Mouse (Mus musculus) telencephalon, adult 2 months (tissue): ENCODE results near the gene Tent2.

ENCODE experiments used
- DNase-seq: peaks from one replicate; pipeline ENCODE4 v3.0.0-alpha.2; 2011; ENCODE audit warnings: low read depth, low spot score

Tent2 gene

DNA sequence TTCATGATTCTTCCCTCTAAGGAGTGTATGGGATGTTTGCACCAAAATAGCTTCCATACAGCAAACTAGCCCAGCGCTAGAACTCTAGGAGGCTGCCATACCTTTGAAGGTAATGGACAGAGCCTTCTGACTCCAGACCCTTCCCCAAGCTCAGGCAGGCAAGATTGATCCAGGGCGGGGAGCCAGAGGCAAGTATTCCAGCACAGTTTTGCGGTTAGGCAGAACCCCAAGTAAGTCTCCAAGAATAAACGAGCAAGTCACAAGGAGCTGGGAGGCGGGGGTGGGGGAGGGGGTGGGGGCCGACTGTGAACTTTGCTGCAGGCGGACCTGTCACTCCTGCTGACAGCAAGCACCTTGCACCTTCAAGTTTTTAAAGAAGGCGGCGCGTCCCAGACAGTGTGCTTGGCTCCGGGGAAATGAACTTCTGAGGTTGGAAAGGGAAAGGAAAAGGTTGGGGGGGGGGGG is 48.3 kb downstream of the Tent2 start:
- DNase-seq, result no peak

DNA sequence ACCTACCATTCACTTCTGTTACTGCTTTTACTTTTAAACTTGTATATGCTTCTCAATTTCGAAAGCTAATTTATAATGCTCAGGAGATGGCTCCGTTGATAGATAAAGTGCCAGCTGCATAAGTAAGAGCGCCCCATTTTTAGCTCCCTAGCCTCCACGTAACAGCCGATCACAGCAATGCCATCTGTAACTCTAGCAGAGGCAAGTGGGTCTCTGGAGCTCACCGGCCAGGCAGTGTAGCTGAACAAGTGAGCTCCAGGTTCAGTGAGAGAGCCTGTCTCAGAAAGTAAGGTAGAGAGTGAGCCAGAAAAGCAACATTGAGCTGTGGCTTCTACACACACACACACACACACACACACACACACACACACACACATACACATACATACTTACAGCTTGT is 51.0 kb downstream of the Tent2 start:
- DNase-seq, result no peak

DNA sequence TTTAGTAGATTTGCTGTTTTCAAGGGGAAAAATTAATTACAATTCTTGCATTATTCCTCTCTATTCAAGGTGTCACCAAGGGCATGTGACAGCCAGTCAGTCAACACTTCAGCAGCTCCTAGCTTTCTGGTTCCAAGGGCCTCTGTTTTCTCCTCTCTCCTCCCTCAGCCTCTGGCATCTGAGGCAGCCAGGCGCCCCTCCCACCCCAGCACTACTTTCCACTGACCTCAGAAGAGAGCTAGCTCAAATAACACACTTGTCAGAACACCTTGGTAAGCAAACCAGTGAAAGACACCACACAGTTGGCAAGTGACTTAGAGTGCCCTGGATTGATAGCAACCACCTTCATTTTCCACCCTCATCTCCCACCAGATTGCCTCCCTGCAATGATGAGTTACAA is 54.1 kb downstream of the Tent2 start:
- DNase-seq, result no peak

DNA sequence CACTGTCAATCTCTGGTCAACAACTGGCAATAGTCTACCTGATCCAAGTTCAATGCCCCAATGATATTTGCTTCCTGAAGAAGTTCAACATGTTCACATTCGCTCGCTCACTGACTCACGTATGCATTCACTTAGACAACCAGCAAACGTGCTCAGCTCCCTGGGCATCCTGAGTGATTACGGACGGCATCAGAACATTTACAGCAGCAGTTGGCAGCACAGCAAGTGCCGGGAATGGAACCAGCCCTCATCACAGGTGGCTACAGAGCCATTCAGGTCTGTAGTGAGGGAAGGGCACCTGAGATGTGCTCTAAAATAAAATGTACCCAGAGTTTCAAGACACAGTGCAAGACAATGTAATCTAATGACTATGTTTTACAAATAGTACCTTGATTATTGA is 55.1 kb downstream of the Tent2 start:
- no peak for DNase-seq

DNA sequence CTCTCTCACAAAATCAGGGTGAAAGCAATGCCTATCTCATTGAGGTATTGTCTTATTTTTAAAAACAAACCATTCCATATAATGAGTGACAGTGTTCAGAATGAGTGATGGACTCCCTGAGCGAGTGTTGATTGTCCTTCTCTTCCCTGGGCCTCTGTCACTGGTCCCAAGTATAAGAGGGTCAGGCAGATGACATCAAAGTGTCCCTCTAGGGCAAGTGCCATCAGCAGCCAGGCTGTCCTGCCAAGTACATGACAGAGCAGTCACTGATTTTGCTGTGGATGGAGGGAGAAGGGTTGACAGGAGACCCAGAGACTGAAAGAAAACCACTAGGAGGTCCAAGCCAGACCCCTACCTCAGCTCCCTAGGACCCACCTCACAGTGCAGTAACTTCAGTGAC is 55.9 kb downstream of the Tent2 start:
- no peak for DNase-seq

DNA sequence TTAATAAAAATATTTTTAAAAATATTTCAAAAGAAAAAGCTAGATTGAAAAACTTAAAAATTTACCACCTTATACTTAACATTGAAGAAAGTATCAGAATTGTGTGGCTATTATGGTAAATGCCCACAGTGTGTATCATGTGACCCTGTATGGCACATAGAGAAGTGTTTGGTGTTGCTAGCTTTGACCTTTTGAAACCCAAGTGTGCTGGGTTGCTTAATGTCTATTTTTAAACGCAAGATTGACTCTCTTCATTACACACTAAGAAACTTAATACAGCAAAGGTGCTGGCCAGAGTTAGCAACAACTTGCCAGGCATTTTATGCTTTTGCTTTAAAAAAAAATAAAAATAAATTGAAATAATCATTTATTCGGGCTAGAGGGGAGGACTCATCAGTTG is 56.7 kb downstream of the Tent2 start:
- no peak for DNase-seq

DNA sequence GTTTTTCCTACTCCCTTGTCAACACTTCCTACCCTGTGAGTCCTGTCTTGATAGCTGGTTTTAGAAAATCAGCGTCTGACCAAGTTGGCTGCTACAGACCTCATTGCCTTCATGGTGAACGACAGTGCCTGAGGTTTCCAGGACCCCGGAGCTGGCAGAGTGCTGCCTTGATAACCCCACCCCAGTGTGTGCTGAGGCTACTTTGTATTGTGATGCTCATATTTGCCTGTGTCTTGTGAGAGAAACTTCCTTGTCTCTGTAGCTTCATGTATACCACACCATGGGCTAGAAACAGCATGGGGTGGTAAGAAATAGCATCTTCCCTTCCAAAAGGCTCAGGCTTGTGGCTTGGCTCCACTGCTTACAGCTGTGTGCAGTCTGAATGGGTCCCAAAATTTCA is 61.5 kb downstream of the Tent2 start:
- no peak for DNase-seq

DNA sequence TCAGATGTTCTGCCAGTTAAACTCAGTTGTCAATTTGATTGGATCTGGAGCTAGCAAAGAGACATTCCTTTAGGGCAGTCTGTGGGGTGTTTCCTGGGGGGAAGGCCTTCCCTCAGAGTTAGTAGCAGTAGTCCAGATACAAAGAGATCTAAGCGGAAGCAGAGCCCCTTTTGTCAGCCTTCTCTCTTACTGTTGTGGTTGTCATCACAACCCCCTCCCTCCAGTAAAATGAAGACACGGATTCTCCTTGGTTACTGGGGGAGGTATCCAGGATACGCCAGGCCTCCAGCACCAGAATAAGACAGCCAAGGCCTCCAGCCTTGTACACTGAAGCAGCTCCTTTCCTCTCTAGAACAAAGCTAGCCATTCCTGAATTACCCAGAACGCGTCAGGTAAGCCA is 63.2 kb downstream of the Tent2 start:
- no peak for DNase-seq

DNA sequence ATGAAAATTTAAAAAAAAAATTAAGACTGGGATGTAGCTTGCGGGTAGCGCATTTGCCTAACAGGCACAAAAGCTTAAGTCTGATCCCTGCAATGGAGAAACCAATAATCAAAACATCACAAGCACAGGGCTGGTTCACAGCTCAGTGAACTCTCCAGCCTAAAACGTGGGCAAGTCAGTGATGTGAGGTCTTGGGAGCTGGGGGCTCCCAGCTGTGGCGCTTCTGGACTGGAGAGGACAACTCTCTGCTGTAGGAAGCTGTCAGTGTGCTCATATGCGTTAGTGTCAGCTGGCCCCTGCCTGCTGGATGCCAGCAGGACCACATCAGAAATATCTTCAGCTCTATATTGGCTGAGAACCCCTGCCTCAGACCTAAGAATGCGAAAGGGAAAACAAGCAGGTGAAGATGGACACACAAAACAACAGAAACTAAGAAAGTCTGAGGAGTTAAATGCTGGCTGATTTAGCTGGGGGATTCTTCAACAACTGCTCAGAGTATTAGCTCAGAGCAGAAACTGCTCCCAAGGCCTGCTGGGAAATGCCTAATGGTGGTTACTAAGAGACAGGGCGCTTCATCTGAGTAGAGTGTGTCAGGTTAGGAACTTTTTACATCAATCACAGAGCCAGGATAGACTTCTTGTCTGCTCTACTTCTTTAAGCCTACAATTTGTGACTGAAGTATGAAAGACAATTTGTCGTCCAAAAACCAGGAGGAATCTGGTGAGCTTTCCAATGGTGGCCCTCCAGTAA is 63.9 kb downstream of the Tent2 start:
- no peak for DNase-seq

DNA sequence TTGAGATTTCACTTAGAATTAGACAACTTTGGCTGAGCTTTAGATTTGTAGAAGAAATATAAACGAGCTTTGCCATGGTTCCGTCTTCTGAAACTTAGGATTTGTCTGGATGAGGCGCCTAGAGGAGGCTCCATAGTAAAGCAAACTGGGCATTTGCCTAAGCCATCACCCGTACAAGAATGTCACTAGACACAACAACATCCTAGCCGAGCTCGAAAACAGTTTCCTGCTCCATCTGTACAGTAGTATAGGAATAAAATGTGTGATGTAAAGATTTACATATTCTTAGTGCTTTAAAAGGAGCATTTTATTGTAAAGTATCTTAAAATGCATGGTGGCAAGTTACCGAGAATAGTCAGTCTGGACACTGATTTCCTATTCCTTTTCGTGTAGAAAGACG is 69.9 kb downstream of the Tent2 start:
- no peak for DNase-seq

DNA sequence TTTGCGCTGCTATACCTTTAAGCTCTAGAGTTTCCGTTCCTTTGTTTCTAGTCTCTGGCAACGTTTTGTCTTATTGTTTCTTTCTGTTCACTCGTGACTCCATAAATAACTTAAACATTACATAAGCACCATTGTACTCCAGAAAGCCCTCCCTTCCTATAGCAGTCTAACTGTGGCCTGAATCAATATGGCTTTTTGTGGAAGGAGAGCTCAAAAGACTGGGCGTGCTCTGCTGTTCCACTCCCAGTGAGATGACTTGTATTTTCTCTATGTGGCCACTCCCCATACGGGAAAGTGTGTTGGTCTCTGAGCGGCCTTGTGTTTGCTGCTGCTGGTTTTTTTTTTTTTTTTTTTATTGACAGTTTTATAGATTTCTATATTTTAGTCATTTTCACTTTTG is 74.9 kb downstream of the Tent2 start:
- no peak for DNase-seq

DNA sequence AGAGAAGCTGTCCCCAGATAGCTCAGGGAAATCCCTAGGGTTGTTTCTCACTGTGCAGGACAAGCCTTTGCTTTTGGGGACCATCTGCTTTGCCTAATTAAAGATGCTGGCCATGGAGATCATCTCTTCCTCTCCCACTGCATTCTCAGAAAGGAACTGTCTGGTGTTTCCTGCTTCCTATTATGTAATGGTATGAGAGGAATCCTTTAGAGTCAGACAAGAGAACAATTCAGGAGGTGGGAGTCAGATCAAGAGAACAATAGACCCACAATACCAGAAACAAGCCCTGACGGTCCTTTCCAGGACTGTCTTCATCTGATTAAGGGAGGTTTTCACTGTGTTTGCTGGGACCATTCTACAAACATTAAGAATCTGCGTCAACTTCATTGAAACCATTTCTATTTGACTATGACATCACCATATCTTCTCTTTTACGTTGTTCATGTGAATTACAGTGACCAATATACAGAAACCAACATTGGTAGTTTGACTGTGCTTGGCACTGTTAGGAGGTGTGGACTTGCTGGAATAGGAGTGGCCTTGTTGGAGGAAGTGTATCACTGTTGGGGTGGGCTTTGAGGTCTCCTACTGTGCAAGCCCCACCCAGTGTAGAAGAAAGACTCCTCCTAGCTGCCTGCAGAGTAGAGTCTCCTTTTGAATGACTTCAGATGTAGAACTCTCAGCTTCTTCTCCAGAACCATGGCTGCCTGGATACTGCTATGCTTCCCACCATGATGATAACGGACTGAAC is 89.7 kb downstream of the Tent2 start:
- no peak for DNase-seq

DNA sequence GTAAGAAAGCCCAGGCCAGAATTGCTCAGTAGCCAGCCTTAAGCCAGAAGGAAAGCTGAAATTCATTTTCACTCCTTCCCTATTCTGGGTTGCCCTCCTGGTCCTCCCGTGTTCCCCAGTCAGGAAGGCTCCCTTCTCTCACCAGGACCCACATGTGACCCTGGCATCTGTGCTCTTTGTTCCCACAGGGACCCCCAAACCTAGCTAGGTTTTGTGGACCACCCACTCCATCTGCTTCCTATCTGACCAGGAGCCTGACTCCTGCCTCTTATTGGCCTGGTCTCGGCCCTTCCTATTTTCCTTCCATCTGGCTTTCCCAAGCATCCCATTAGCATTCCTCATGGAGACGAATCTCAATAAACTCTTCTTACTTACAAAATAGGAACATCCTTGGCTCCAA is 93.6 kb downstream of the Tent2 start:
- DNase-seq, result no peak

DNA sequence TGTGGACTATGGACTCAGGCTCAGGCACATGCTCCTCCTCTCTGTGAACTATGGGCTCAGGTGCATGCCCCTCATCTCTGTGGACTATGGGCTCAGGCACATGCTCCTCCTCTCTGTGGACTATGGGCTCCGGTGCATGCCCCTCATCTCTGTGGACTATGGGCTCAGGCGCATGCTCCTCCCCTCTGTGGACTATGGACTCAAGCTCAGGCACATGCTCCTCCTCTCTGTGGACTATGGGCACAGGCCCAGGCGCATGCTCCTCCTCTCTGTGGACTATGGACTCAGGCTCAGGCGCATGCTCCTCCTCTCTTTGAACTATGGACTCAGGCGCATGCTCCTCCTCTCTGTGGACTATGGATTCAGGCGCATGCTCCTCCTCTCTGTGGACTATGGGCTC is 95.5 kb downstream of the Tent2 start:
- DNase-seq, result no peak
